Mouse (Mus musculus) cerebellum, adult 2 months (tissue): ENCODE measurements around the gene Arhgef1. TPM values are rescaled to one million over a fixed set of nuclear protein-coding genes. Genes with fewer than 3 reads are reported as not detected.
A peak's percentile ranks its signal among the peaks of the same experiment; 100 is the strongest.

ENCODE experiments used
- DNase-seq, 2 experiments: peaks; one replicate each; pipeline ENCODE4 v3.0.0; 2021
- H3K27ac ChIP-seq: fragments of 200-500 bp; 2 replicates; pipeline ENCODE4 v1.5.1; 2012; ENCODE audit warnings: low read length, control low read depth, inconsistent platforms; ENCODE audit not compliant: insufficient read depth
- H3K27me3 ChIP-seq: fragments of 200-500 bp; 2 replicates; pipeline ENCODE4 v1.6.1; 2012; ENCODE audit warnings: inconsistent platforms, mild to moderate bottlenecking, low read length, moderate library complexity; ENCODE audit not compliant: control insufficient read depth, insufficient read depth
- H3K4me1 ChIP-seq: fragments of 200-500 bp; 2 replicates; pipeline ENCODE4 v1.6.1; 2011; ENCODE audit warnings: low read length; ENCODE audit not compliant: control insufficient read depth, insufficient read depth
- H3K4me3 ChIP-seq: fragments of 200-500 bp; replicated peaks from 2 replicates; pipeline ENCODE3; 2011; ENCODE audit warnings: mild to moderate bottlenecking, low read depth, low read length, control low read depth; ENCODE audit not compliant: insufficient read depth
- CTCF ChIP-seq: fragments of 200-500 bp; IDR thresholded peaks from 2 replicates; pipeline ENCODE4 v1.5.1; 2011; ENCODE audit warnings: low read depth, mild to moderate bottlenecking, control low read depth, low read length, moderate library complexity, borderline replicate concordance; ENCODE audit not compliant: insufficient read depth
- POLR2A ChIP-seq: fragments of 200-500 bp; IDR thresholded peaks from 2 replicates; pipeline ENCODE4 v1.6.1; 2011; ENCODE audit warnings: low read length, control low read depth, borderline replicate concordance; ENCODE audit not compliant: insufficient read depth
- WGBS: fragments of 180-500 bp; shearing (Covaris S2); methylation state at CpG from one replicate; pipeline ENCODE4 v1.1.7; 2018; 5-methylcytosine and 5-hydroxymethylcytosine counted together
- polyA plus RNA-seq: library from polyadenylated mRNA; depleted of rRNA; stranded (reverse); fragments of >200 nt; gene quantifications from 2 replicates; pipeline ENCODE4 v1.2.3, GENCODE M21; 2012; rRNA removed

Arhgef1 gene
- 162 and 173 TPM in 2 replicates for polyA plus RNA-seq

- Histone ChIP-seq H3K4me1 (peaks cover 3% of the 10 kb centered on the region; the same call in 1 of the 2 replicates), H3K27me3 (no peaks in the 10 kb centered on the region), H3K4me3 (peak within 1 kb of the TSS; percentile 77), H3K27ac (peak within 1 kb of the TSS; percentile 68)
- peak; percentile 62 to 68 for DNase-seq
- 6% methylated on average over 65 of the region's 68 CpGs for WGBS
- TF ChIP-seq CTCF (no peak), POLR2A (no peak)
Measured at GRCm38 (mm10) chr7:24902630-24903443, at the start of gene Arhgef1. TSS of gene Arhgef1 (plus strand) at chr7:24902912.

GRCm38 (mm10) chr7:24853233-24853563 lies 49.5 kb upstream of the Arhgef1 start:
- H3K4me3 ChIP-seq, result no peak overlapping the region
- H3K4me1 ChIP-seq, result no peaks in the 10 kb centered on the region
- no peak for DNase-seq
- no peak for TF ChIP-seq POLR2A
- no peak for TF ChIP-seq CTCF
- H3K27ac ChIP-seq, result no peak overlapping the region
- no peaks in the 10 kb centered on the region for H3K27me3 ChIP-seq

GRCm38 (mm10) chr7:24853695-24854094 lies 49.0 kb upstream of the Arhgef1 start:
- no peak overlapping the region for H3K27ac ChIP-seq
- no peak for TF ChIP-seq CTCF
- DNase-seq, result no peak
- no peaks in the 10 kb centered on the region for H3K4me1 ChIP-seq
- no peaks in the 10 kb centered on the region for H3K27me3 ChIP-seq
- WGBS, result 46% methylated on average over 7 of the region's 7 CpGs
- no peak overlapping the region for H3K4me3 ChIP-seq

- Histone ChIP-seq H3K4me1 (no peaks in the 10 kb centered on the region), H3K27ac (no peak overlapping the region), H3K27me3 (no peaks in the 10 kb centered on the region), H3K4me3 (no peak overlapping the region)
- TF ChIP-seq POLR2A (no peak), CTCF (no peak)
- DNase-seq, result no peak
- WGBS, result 34% methylated on average over 6 of the region's 6 CpGs
Measured at GRCm38 (mm10) chr7:24856460-24857120, 46.1 kb upstream of the Arhgef1 start.

GRCm38 (mm10) chr7:24859234-24859633 lies 43.5 kb upstream of the Arhgef1 start:
- no peaks in the 10 kb centered on the region for H3K4me1 ChIP-seq
- TF ChIP-seq CTCF, result no peak
- TF ChIP-seq POLR2A, result no peak
- H3K27ac ChIP-seq, result no peak overlapping the region
- DNase-seq, result no peak
- no peaks in the 10 kb centered on the region for H3K27me3 ChIP-seq
- H3K4me3 ChIP-seq, result no peak overlapping the region
- WGBS, result 85% methylated on average over 5 of the region's 5 CpGs

GRCm38 (mm10) chr7:24861913-24862312 lies 40.8 kb upstream of the Arhgef1 start, which contains the start of gene Gm9844:
TSS of gene Gm9844 (plus strand) at chr7:24862213.
- DNase-seq, result no peak
- Histone ChIP-seq H3K27ac (no peak within 1 kb of the TSS), H3K4me1 (no peaks in the 10 kb centered on the region), H3K4me3 (no peak within 1 kb of the TSS), H3K27me3 (no peaks in the 10 kb centered on the region)
- TF ChIP-seq POLR2A (no peak), CTCF (no peak)
- WGBS, result 89% methylated on average over 7 of the region's 7 CpGs

- 86% methylated on average over 4 of the region's 4 CpGs for WGBS
- H3K27me3 ChIP-seq, result no peaks in the 10 kb centered on the region
- H3K4me3 ChIP-seq, result no peak overlapping the region
- H3K27ac ChIP-seq, result no peak overlapping the region
- TF ChIP-seq CTCF, result no peak
- no peak for DNase-seq
- no peaks in the 10 kb centered on the region for H3K4me1 ChIP-seq
Measured at GRCm38 (mm10) chr7:24862853-24863252, 39.9 kb upstream of the Arhgef1 start.

GRCm38 (mm10) chr7:24864156-24864555 lies 38.6 kb upstream of the Arhgef1 start:
- Histone ChIP-seq H3K4me1 (no peaks in the 10 kb centered on the region), H3K27ac (no peak overlapping the region), H3K27me3 (no peaks in the 10 kb centered on the region), H3K4me3 (no peak overlapping the region)
- 24% methylated on average over 6 of the region's 6 CpGs for WGBS
- DNase-seq, result no peak
- TF ChIP-seq CTCF (no peak), POLR2A (no peak)
